Mouse (Mus musculus): ENCODE results near the gene Kcnmb2.
A peak's percentile ranks its signal among the peaks of the same experiment; 100 is the strongest.

The Kcnmb2 gene

DNA sequence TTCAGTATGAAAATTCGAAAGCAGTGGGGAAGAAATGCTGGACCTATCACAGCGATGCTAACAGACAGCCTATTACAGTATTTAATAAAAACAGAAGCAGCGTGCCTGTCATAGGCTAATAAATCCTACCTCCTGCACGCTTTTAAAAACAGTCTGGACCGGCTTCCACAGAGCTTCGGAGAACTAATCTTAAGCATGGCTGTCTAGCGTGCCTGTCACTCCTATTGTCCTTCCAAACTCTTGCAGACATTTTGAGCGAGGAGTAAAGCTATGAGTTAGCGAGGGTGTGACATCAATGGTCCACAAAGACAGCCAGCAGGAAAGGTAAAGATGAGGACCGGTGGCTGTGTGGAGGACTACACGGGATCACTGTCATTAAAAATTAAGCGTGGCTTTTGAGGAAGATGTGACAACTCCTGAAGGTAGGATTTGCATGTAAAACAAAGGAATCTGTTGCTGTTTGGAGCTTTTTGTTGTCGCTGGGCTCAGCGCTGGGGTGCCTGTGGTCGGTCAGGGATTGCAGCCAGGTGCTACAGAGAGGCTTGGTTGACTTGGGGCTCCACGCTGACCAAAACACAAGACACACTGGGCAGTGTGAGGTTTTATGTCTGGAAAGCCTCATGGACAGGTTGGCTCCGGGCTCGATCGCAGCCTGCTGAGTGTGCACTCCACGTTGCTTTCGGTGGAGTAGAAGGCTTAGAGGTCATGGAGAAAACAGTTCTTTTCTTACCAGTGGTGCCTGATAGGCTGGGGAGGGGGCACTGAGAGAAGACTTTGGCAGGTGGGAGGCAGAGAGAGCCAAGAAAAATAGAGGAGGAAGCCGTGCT is at the start of gene Kcnmb2:
TSS of gene Kcnmb2 (plus strand) at position 4 of the 827 bp plus-strand sequence.
- DNase-seq: peak; percentile 61

DNA sequence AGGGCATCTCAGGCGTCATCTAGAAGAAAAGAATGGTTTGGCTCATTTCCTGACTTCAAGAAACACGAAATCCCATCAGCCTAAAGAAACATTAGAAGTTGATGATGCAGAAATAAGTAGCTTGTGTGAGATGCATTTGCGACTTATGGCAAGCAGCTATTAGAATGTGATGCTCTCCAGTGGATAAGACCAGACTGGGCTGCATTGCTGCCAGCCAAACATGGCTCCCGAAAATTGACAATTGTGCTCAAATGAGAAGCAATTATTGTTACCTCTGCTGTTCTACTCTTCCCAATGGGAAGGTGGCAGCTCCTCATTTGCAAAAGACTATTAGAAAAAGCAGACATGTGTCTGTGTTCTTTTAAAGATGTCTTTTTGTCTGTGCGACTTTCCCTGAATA is 38.8 kb upstream of the Kcnmb2 start:
- DNase-seq: no peak

DNA sequence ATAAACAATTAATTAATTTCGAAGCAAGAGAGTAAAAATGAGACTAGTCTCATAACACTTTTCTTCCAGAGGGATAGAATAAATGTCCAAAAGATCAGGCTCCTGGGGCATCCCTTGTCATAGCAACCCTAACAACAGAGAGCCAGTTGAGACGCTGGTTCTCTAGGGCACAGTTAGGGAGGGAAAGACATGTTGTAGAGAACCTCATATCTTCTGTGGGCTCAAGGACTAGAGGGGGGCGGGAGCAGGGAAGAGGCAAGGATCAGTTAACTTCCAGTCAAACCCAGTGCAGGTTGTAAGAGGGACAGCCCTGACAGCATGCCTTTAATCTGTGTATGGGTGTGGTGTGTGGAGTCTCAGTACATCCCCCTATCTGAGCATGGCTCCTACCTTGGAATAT is 38.2 kb upstream of the Kcnmb2 start:
- DNase-seq: no peak

DNA sequence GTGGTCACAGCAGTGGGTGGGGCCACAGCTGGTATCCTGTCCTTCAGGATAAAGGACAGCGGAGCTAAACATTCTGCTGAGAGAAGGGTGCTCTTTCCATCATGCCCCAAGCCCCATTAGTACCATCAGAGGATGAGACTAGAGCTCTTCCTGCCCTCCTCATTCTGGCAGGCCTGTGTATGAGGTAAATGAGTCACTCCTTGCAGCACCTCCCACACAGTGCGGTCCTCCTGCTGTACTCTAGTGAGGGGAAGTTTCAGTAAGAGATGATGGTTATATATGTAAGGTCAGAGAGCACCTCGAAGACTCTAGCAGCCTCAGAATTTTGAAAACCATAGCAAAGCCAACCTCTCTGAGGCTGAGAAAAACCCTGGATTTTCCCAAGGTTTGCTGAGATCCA is 30.8 kb upstream of the Kcnmb2 start:
- no peak for DNase-seq

DNA sequence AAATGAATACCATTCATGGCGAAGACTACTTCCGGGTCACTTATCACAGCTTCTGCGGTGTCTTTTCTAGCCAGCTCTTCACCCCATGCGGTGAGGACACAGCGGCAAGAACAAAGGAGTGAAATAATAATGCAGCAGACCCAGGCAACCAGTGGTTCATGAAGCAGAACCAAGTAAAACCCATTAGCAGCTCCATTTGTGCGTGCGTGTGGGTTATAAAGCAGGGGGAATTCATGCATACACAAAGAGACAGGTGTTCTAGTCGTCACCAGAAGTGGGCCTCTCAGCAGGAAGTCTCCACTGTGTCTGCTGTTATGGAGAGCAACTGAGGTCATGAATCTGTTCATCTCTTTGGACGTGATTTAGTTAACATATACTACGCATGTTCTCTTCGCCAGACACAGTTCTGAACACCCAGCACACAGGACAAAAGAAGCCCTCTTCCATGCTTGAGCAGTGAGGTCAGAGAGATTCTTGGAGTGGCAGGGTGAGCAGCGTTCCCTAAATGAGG is 19.6 kb upstream of the Kcnmb2 start:
- no peak for DNase-seq

DNA sequence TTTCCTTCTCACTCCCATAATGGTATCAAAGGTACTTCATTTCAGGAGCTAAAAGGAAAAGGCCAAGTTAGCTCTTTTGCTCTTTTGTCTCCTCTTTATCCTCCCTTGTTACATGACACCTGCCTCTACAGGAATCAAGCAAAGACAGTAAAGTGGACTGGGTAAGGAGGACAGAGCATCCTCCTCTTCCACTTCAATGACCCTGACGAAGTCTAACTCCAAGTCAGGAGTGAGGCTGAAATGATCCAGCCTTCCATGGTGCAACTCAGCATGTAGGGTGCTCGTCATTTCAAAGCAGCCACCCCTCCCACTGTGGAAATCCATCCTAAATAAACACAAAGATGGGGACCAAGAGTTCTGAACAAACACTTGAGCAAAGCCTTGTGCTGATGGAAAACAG is 9.7 kb upstream of the Kcnmb2 start:
- DNase-seq: no peak

DNA sequence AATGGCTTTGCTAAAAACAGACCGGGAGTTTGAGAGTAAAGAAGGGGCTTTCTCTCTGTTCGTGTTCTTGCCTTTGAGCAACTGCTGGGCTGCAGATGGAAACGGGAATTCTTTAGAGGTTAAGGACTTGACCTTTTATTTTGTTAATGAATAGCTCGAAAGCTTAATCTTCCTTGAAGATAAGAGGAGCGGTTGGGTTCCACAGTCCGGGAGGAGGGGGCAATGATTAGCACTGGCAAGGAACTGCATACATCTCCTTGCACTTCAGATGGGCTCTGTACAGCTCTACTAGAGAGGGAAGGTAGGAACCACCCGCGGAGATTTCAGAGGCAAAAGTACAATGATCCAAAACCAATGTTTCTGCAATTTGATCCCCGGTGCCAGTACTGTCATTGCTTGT is 1.2 kb downstream of the Kcnmb2 start:
- DNase-seq: no peak

DNA sequence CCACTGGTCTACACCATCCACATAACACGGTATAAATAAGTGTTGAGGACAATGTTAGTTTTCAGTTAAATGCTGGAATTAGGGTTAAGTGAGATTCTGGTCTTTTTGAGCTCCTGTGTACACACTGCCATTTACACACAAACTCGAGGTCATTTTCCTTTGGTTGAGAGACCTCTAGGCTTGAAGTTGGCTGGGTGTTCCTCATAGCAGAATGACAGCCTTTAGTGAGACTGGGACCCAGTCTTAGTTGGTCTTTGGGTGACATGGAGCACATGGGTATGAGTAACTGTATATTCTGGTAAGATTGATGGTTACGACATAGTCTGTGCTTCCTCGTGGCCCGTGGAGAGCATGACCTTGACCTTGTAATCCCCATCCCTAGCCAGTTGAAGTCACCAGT is 1.8 kb downstream of the Kcnmb2 start:
- DNase-seq: no peak

DNA sequence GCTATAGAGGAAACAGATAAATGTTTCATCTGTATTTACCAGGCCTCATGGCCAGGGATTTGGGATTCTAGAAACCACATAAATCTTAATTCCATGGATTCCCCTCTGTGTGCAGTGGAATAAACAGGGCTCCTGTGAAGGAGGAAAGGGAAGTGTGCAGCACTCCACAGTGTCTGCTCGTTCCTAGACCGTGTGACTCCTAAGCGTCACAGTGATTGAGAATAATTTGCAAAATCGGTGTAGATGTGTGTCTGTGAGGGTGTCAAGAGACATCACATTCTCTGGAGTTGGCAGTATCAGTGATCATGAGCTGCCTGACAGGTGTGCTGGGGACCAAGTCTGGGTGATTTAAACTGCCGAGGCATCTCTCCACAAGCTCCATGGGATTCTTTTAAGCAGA is 8.9 kb downstream of the Kcnmb2 start:
- DNase-seq: no peak

DNA sequence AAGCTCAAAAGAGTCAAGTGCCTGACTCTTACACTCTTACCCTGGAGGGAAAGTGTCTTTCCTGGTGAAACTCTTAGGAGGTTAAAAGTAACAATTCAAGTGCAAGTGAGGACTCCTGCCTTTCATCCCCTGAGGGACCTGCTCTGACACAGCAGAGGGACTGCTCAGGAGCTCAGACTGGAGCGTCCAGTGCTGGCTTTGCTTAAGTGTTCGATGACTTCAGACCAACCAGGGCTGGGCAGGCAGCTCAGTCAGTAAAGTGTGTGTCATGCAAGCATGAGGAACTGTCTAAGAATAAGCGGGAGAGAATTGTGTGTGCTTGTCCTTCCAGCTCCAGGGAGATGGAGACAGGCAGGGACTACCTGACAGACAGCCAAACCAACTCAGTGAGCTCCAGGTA is 9.4 kb downstream of the Kcnmb2 start:
- no peak for DNase-seq

DNA sequence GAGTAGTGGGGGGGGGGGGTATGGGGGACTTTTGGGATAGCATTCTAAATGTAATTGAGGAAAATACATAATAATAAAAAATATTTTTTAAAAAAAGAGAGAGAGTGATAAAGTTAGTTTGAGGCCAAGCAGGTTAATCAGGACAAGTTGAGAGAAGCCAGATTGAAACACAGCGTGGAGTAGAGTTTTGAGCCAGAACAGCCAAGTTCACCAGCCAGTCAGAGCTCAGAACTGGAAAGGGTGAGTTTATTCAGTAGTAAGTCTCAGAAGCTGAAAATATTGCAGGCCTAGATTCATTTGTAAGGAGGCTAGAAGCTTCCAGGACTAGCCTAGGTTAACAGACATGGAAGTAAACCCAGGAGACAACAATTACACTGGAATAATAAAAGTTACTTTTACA is 26.2 kb downstream of the Kcnmb2 start:
- peak; percentile 81 for DNase-seq

DNA sequence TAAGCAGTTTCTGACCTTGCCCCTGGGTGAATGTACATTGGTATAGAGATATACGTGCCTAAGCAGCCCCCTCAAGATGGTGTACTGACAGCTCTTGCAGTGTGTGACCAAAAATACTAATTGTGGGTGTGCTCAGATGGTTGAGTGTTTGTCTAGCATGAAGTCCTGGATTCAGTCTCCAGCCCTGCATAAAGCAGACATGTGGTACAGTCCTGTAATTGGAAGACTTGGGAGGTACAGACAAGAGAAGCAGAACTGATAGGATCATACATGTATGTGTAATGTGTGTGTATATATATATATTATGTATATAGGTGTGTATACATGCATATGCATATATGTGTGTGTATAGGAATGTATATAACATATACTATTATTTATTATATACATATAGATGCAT is 32.4 kb downstream of the Kcnmb2 start:
- DNase-seq: no peak

DNA sequence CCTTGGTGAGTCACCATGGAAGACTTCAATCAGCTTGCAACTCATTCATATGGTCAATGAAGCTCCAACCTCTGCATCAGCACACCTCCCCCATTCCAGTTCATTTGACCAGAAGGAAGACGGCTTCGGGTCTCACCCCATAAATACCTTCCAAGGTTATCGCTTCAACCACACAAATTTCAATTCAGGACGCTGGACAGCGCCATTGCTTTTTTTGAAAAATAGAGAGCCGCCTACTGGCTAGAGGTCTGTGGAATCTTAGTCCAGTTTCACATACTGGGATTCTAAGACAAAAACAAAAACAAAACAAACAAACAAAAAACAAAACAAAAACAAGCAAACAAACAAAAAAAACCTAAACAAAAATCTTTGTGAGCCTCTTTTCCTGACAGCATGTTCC is 39.2 kb downstream of the Kcnmb2 start:
- DNase-seq: no peak

DNA sequence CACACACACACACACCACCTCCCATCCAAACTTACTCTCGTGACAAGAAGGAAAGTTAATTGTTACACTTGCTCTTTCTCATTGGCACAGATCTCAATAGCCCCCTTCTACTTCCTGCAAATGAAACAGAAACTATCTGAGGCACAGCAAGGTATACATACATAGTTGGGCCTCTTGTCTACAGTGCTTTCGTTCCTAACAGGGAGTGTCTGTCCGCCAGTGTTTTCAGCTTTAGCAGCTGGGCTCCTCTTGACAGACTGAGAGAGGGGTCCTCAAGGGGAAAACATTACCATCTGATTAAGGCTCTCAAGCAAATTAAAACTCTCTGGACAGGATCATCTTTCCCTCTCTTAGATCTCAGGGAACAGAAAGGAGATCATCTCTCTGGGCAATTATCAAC is 51.9 kb downstream of the Kcnmb2 start:
- DNase-seq: no peak

DNA sequence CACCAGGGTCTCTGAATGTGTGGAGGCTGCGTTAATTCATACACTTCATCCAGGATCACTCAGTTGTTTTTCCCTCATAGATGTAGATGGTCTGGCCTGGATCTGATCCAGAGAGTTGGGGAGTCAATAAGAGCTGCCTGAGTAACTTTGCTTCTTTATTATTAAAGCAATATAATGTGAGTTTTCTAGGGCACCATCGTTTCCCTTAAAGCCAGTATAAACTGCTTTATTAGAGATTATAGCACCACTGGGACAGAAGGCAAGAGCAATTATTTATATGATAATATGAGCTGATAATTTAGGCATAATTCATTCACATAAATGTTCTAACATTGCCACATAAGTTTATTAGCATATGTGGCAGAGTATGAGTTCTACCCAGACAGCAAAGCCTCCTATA is 52.7 kb downstream of the Kcnmb2 start:
- DNase-seq: no peak

DNA sequence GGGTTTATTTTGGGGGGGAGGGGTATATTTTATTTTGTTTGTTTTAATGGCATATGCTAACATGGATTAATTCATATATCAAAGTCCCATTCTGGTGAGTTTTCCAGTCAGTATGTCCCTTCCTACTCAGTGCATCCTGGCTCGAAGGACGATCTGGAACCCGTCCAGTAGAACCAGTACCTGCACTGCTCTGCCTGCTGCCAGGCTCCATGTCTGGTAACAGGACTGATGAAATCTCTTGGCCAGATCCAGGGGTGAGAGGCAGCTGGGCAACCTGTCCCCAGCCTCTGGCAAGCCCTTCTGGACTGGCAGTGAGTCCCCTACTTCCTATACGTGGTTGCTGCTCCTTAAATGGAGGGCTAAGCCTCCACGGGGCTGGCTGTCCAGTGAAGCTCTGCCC is 57.5 kb downstream of the Kcnmb2 start:
- DNase-seq: peak; percentile 70

DNA sequence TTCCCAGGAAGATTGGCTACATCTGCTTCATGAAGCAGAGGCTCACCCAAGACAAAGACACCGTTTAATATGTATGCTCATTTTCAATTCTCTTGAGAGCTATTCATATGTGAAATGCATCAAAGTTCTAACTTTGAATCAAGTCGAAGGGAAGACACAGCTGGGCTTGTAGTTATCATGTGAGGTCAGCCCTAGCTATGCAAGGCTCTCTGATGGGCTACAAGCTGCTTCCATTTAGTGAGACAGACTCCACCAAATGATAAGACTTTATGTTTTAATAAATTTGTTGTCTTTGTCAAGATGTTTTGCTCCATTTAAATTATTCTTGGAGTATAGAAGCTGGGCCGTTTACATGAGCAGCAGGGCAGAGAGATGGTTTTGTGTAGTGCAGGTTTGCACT is 58.9 kb downstream of the Kcnmb2 start:
- no peak for DNase-seq

DNA sequence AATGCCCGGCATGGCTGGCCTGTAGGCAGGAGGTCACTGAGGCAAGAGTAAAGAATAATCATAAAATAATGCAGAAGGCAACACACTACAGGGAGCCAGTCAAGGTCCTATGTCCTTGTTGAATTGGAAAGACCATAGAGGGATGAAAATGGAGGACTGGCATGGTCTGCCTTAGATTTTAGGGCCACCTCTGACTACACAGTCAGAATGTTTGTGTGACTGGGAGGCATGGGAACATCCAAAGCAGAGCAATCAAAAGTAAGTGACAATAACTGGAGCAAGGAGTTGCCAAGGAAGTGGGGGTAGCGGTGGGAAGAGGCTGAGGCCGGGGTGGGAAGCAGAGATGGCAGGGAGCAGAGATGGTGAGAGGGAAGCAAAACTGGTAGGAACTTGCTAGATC is 60.8 kb downstream of the Kcnmb2 start:
- DNase-seq: no peak

DNA sequence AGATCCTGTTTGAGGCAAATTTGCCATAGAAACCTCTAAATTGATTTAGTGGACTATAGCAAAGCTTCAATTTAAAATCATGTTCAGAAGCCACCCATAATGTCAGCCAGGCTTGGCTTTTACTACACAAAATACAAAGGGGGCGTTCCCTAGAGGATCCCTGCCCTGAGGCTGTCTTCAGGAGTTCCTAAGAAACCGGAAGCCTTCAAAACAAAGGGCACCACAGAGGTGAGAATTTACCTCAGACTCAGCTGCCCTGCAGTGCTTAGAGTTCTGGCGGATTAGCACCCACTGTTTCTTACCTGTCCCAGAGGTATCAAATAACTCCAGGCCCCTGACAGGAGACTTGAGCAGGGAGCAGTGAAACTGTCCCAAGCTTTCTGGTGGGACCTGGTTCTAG is 77.4 kb downstream of the Kcnmb2 start:
- no peak for DNase-seq

DNA sequence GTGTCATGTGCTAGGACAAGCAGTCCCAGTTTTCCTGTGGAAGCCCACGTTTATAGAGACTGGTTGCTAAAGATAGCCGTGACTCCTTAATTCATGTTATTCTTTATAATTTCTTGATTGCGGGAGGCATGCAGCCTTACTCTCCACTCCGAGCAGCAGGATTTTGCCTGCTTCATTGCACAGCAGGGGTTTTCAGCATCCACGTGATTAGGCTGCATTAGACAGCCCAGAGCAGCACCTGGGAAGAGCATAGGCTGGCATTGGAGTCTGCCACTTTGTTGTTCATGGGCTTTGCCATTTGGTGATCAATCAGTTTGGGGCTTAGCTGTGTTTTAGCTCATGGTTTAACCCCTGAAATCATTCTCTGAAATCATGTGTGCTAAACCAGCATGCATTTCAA is 80.1 kb downstream of the Kcnmb2 start:
- DNase-seq: peak; percentile 16

DNA sequence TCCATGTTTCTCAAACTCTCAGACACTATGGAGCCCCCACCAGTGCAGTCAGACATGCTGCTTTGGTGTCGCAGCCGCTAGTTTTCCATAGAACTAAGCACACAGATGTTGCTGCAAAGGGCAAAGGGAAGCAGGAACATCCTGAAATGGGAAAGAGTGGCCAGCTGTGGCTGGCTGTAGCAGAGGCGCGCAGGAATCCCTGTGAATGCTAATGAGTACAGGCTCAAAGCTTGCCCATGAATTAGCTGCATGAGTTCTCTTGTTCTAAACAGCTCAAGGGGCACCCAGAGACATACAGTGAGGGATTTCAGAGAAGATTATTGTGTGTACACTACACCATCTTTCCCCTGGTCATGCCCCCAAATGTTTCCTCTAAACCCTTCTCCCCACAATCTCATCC is 82.8 kb downstream of the Kcnmb2 start:
- no peak for DNase-seq

DNA sequence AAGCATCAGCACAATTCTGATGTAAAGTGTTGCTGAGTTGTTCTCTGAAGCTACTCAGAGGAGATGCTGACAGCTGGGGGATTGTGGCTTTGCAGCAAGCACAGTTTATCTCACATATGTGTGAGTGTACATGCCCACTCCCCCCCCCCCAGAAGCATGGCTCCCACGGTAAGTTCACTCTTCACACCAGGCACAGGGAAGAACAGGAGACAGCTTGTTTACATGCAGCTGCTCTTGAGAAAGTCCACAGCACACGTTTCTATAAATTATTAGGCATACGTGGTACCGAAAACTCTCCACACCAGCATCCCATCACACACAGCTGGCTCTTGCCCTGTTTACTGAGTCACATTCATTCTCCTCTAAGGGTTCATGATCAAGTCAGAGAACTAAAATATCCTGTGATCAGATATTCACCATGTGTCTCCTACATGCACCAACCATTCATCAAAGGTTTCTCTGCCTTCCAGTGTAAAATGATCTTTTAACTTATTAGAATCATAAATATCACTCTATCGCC is 89.3 kb downstream of the Kcnmb2 start:
- no peak for DNase-seq

DNA sequence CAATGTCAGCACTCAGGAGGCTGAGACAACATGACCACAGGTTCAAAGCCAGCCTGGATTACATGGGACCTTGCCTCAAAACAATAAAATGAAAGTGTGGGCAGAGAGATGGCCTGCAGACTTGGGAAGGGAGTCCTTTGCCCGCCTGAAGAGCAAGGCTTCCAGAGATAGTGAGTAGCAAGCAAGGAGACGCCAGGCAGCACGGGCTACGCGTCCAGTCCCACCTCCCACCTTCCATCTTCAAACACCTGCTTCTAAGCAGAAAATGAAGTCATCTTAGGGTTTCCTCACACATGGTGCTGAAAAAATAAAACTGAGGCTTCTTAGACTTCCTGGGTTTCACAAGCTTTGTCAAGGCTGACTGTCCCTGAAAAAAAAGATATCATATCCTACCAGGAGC is 109.3 kb downstream of the Kcnmb2 start:
- no peak for DNase-seq

DNA sequence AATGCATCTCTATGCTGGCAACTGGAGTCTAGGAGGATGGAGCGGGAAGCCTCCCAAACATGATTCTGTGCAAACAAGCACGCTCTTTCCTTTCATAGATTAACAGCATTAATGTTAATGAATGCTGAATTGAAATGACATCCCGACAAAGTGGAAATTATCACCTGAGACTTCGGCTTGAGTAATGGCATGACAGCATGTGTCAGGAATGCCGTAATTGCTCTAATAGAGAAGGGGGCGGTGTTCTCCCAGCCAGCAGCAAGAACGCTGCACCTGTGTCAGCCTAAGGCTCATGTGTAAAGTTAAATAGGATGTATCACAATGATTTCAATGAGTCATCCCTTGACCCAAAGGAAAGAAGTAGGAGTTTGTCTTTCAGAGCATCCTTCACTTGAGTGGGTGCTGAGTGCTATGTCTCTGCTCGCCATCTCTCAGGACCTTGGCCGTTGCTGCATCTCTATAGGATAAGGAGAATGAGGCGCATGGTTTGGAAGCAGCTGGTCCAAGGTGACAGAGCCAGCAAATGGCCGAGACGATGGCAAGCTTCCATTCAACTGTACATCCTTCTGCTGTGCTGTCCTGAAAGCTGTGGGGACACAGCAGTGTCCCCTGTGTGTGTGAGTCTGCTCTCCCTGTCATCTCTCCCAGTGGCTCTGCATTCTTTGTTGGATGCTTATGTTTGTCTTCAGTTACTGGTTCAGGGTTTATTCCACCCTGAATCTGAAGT is 110.1 kb downstream of the Kcnmb2 start:
- DNase-seq: peak; percentile 38

Measured in cerebellum, adult 9-10 months (tissue).